Mouse (Mus musculus): ENCODE measurements around the gene Ccsap.
"Not testable (repeated sequence)": the region's sequence is repeated elsewhere in the genome, so short reads cannot be mapped to it uniquely, and the experiment has no call there.

Gene Ccsap

GRCm38 (mm10) chr8:123836354-123836753 is 23.7 kb downstream of the Ccsap start:
- DNase-seq (ENCODE audit: low spot score), result no peak

GRCm38 (mm10) chr8:123835451-123835850 is 24.6 kb downstream of the Ccsap start:
- peak; percentile 57 for DNase-seq (ENCODE audit: low spot score)

GRCm38 (mm10) chr8:123832757-123833156 is 27.3 kb downstream of the Ccsap start:
- DNase-seq (ENCODE audit: low spot score), result peak; percentile 60

GRCm38 (mm10) chr8:123827523-123827922 is 32.5 kb downstream of the Ccsap start:
- no peak for DNase-seq (ENCODE audit: low spot score)

GRCm38 (mm10) chr8:123826758-123827157 is 33.3 kb downstream of the Ccsap start:
- DNase-seq (ENCODE audit: low spot score), result no peak

- DNase-seq (ENCODE audit: low spot score), result peak; percentile 24
Observed at GRCm38 (mm10) chr8:123826001-123826400, 34.0 kb downstream of the Ccsap start.

GRCm38 (mm10) chr8:123823532-123824123 is 36.4 kb downstream of the Ccsap start:
- no peak for DNase-seq (ENCODE audit: low spot score)

GRCm38 (mm10) chr8:123823111-123823510 is 36.9 kb downstream of the Ccsap start:
- no peak for DNase-seq (ENCODE audit: low spot score)

GRCm38 (mm10) chr8:123820780-123821179 is 39.2 kb downstream of the Ccsap start:
- no peak for DNase-seq (ENCODE audit: low spot score)

GRCm38 (mm10) chr8:123819683-123820610 is 40.1 kb downstream of the Ccsap start:
- DNase-seq (ENCODE audit: low spot score), result no peak

GRCm38 (mm10) chr8:123817747-123818146 is 42.3 kb downstream of the Ccsap start:
- DNase-seq (ENCODE audit: low spot score), result no peak

GRCm38 (mm10) chr8:123816939-123817338 is 43.1 kb downstream of the Ccsap start:
- DNase-seq (ENCODE audit: low spot score), result no peak

- DNase-seq (ENCODE audit: low spot score), result no peak
Observed at GRCm38 (mm10) chr8:123815325-123815724, 44.7 kb downstream of the Ccsap start.

GRCm38 (mm10) chr8:123813892-123814266 is 46.1 kb downstream of the Ccsap start:
- DNase-seq (ENCODE audit: low spot score), result no peak

- no peak for DNase-seq (ENCODE audit: low spot score)
Observed at GRCm38 (mm10) chr8:123813173-123813891, 46.7 kb downstream of the Ccsap start.

- DNase-seq (ENCODE audit: low spot score), result no peak
Observed at GRCm38 (mm10) chr8:123812227-123812626, 47.8 kb downstream of the Ccsap start.

- DNase-seq (ENCODE audit: low spot score), result not testable (repeated sequence)
Observed at GRCm38 (mm10) chr8:123809342-123809741, 50.7 kb downstream of the Ccsap start.

- DNase-seq (ENCODE audit: low spot score), result no peak
Observed at GRCm38 (mm10) chr8:123808671-123809070, 51.3 kb downstream of the Ccsap start.

- DNase-seq (ENCODE audit: low spot score), result no peak
Observed at GRCm38 (mm10) chr8:123807852-123808573, 52.0 kb downstream of the Ccsap start.

GRCm38 (mm10) chr8:123807024-123807431 is 53.0 kb downstream of the Ccsap start:
- DNase-seq (ENCODE audit: low spot score), result no peak

GRCm38 (mm10) chr8:123806374-123806935 is 53.6 kb downstream of the Ccsap start:
- DNase-seq (ENCODE audit: low spot score), result no peak

All from adipocyte (in vitro differentiated cells).